Mouse (Mus musculus) stomach, postnatal 0 days (tissue): ENCODE data around the gene Inpp4a. TPM values are rescaled to one million over a fixed set of nuclear protein-coding genes. Genes with fewer than 3 reads are reported as not detected.

Source experiments
- ATAC-seq: fragments of 200-750 bp; cut with Nextera tagmentation; 2 replicates; pipeline ENCODE4 v1.8.0; 2017; ENCODE audit not compliant: low FRiP score, low TSS enrichment
- DNase-seq: peaks from one replicate; pipeline ENCODE4 v3.0.0-alpha.2; 2016; ENCODE audit warnings: low spot score
- H3K27ac ChIP-seq: fragments of 300-500 bp; sonication (generic); replicated peaks from 2 replicates; pipeline ENCODE4 v1.5.1; 2014; ENCODE audit warnings: mild to moderate bottlenecking, control low read depth
- H3K27me3 ChIP-seq: fragments of 300-500 bp; sonication (generic); 2 replicates; pipeline ENCODE4 v1.6.1; 2014; ENCODE audit warnings: low read length; ENCODE audit not compliant: control insufficient read depth, insufficient read depth
- H3K36me3 ChIP-seq: fragments of 300-500 bp; sonication (generic); 2 replicates; pipeline ENCODE4 v1.6.1; 2014; ENCODE audit warnings: low read length, mixed read lengths; ENCODE audit not compliant: control insufficient read depth, insufficient read depth
- H3K4me1 ChIP-seq: fragments of 300-500 bp; sonication (generic); replicated peaks from 2 replicates; pipeline ENCODE4 v1.6.1; 2014; ENCODE audit warnings: antibody characterized with exemption; ENCODE audit not compliant: control insufficient read depth, insufficient read depth
- H3K4me2 ChIP-seq: fragments of 300-500 bp; sonication (generic); replicated peaks from 2 replicates; pipeline ENCODE4 v1.6.1; 2014; ENCODE audit warnings: low read depth, mild to moderate bottlenecking, control low read depth, moderate library complexity
- H3K4me3 ChIP-seq: fragments of 300-500 bp; sonication (generic); 2 replicates; pipeline ENCODE4 v1.5.1; 2014; ENCODE audit warnings: low read depth, low read length, control low read depth
- H3K9ac ChIP-seq: fragments of 300-500 bp; sonication (generic); 2 replicates; pipeline ENCODE4 v1.6.1; 2014; ENCODE audit warnings: mild to moderate bottlenecking, low read length, control low read depth, mixed read lengths
- H3K9me3 ChIP-seq: fragments of 300-500 bp; sonication (generic); 2 replicates; pipeline ENCODE4 v1.6.1; 2016; ENCODE audit warnings: low read length; ENCODE audit not compliant: control insufficient read depth
- CTCF ChIP-seq: IDR thresholded peaks from 2 replicates; pipeline ENCODE4 v1.5.1; 2016; ENCODE audit warnings: antibody characterized with exemption, low read depth, mild to moderate bottlenecking, moderate library complexity
- EP300 ChIP-seq: optimal IDR thresholded peaks from 2 replicates; pipeline ENCODE3; 2016; ENCODE audit warnings: antibody characterized with exemption
- WGBS: fragments of 180-500 bp; shearing (Covaris S2); extraction: QIAGEN DNeasy Blood & Tissue Kit; methylation state at CpG from one replicate; pipeline ENCODE4 v1.1.7; 2014; 5-methylcytosine and 5-hydroxymethylcytosine counted together
- polyA plus RNA-seq: library from polyadenylated mRNA; unstranded; fragments of >200 nt; fragmentation: Nextera tagmentation; extraction: Ambion mirVana; gene quantifications from 2 replicates; pipeline ENCODE4 v1.2.1, GENCODE M21; 2015

The Inpp4a gene
- polyA plus RNA-seq, 1 experiment from 2014 or later, result 10.6 TPM

- no peak overlapping the region for H3K27ac ChIP-seq
- 92% methylated on average over 8 of the region's 8 CpGs for WGBS
- DNase-seq, result no peak
- H3K4me2 ChIP-seq, result no peak overlapping the region
- no peak overlapping the region for H3K4me3 ChIP-seq
- no peaks in the 10 kb centered on the region for H3K9me3 ChIP-seq
- H3K9ac ChIP-seq, result no peak overlapping the region
- H3K27me3 ChIP-seq, result no peaks in the 10 kb centered on the region
- peaks cover 12% of the 10 kb centered on the region for H3K36me3 ChIP-seq
- no peaks in the 10 kb centered on the region for H3K4me1 ChIP-seq
- TF ChIP-seq CTCF (no peak), EP300 (no peak)
- no peak for ATAC-seq
Observed at GRCm38 (mm10) chr1:37451270-37451669, 151.6 kb downstream of the Inpp4a start.

GRCm38 (mm10) chr1:37457546-37457945 is 157.9 kb downstream of the Inpp4a start:
- TF ChIP-seq CTCF (no peak), EP300 (no peak)
- WGBS, result 88% methylated on average over 7 of the region's 7 CpGs
- ATAC-seq, result no peak
- Histone ChIP-seq H3K4me2 (no peak overlapping the region), H3K36me3 (peaks cover 4% of the 10 kb centered on the region), H3K27ac (no peak overlapping the region), H3K9me3 (no peaks in the 10 kb centered on the region), H3K4me3 (no peak overlapping the region), H3K4me1 (no peaks in the 10 kb centered on the region), H3K9ac (no peak overlapping the region), H3K27me3 (no peaks in the 10 kb centered on the region)
- no peak for DNase-seq

Other genes with a start within 250 kb of the Inpp4a start
- 0.85 and 1.2 TPM in 2 replicates for gene Cnga3, start 85.4 kb upstream of the Inpp4a start, polyA plus RNA-seq
- 24.1 and 25.8 TPM in 2 replicates for gene Coa5, start 130.2 kb downstream of the Inpp4a start, polyA plus RNA-seq
- gene Unc50, start 130.3 kb downstream of the Inpp4a start, polyA plus RNA-seq, result 131 and 141 TPM in 2 replicates
- gene Mgat4a, start 241.2 kb downstream of the Inpp4a start, polyA plus RNA-seq, result 13.7 and 13.8 TPM in 2 replicates